Mouse (Mus musculus): ENCODE results near the gene Supt5.

DNA sequence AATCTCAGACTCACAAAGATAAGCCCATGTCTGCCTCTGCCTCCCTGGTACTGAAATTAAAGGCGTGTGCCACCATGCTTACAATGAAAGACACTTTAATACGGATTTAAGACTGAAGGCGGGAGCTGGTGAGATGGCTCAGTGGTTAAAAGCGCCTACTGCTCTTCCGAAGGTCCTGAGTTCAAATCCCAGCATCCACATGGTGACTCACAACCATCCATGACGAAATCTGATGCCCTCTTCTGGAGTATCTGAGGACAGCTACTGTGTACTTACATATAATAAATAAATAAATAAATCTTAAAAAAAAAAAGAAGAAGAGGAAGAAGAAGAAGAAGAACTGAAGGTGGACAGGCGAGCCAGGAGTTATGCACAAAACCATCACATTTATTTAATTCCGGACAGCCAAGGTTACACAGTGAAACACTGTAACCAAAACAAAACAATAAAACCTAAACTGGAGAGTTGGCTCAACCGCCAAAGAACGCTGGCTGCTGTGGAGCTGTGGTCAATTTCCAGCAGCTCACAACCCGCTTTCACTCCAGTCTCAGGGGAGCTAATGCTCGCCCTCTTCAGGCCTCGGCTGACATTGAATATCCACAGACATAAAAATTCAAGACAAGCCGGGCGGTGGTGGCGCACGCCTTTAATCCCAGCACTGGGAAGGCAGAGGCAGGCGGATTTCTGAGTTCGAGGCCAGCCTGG lies 819 bp upstream of the Supt5 start:
- TF ChIP-seq CTCF (IDR thresholded peaks at IDR 0.05; ENCODE audit: borderline replicate concordance, control insufficient read depth, extremely low read depth, insufficient read depth, low read length, poor library complexity) (no peak), POLR2A (IDR thresholded peaks at IDR 0.05; ENCODE audit: control insufficient read depth, extremely low read depth, insufficient read depth, low read length, poor library complexity) (no peak)

Measured in thymus, adult 2 months (tissue).